Mouse (Mus musculus): Measurements from ENCODE around the gene Sac3d1. TPM values are rescaled to one million over a fixed set of nuclear protein-coding genes. Genes with fewer than 3 reads are reported as not detected.
A peak's percentile ranks its signal among the peaks of the same experiment; 100 is the strongest.

Gene Sac3d1
- polyA plus RNA-seq, 1 experiment from 2014 or later, result 53.5 TPM

DNA sequence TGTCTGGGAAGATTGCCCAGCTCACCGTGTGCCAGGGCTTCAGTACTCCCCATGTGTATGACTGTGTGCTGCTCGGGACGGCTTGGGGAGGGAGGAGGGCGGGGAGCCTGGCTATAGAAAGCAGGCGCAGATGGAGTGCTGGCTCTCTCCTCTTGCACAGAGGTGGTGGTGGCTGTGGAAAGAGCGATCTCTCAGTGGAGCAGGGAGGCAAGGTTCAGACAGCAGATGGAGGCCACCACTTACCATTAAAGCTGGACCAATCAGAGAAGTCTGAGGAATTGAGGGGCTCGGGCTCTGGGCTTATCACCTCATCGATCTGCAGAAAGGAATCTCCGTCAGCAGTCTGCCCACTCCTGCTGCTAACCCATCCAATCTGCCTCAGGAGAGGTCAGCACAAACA lies 36.3 kb downstream of the Sac3d1 start, which contains the start of gene Gm28374:
TSS of gene Gm28374 (minus strand) at position 101 of the 400 bp plus-strand sequence.
- Histone ChIP-seq H3K27me3 (replicated peaks) (no peaks in the 10 kb centered on the region), H3K9ac (no peak within 1 kb of the TSS), H3K9me3 (no peaks in the 10 kb centered on the region), H3K27ac (no peak within 1 kb of the TSS), H3K4me1 (peaks cover 22% of the 10 kb centered on the region), H3K4me3 (no peak within 1 kb of the TSS), H3K36me3 (peaks cover 29% of the 10 kb centered on the region), H3K4me2 (replicated peaks) (no peak within 1 kb of the TSS)
- 92% methylated on average over 9 of the region's 9 CpGs for WGBS
- no peak for ATAC-seq (ENCODE audit: low FRiP score, low read depth)

GRCm38 (mm10) chr19:6079983-6080480 lies 38.4 kb downstream of the Sac3d1 start, which contains the start of gene Tmem262:
Gene Tmem262, plus strand, starts transcription at chr19:6080033.
- Histone ChIP-seq H3K36me3 (peaks cover 27% of the 10 kb centered on the region), H3K27ac (no peak within 1 kb of the TSS), H3K4me2 (replicated peaks) (no peak within 1 kb of the TSS), H3K9ac (no peak within 1 kb of the TSS), H3K27me3 (replicated peaks) (no peaks in the 10 kb centered on the region), H3K9me3 (no peaks in the 10 kb centered on the region), H3K4me1 (peaks cover 19% of the 10 kb centered on the region), H3K4me3 (no peak within 1 kb of the TSS)
- 95% methylated on average over 12 of the region's 12 CpGs for WGBS
- ATAC-seq (ENCODE audit: low FRiP score, low read depth), result no peak

GRCm38 (mm10) chr19:6076564-6077393 lies 41.7 kb downstream of the Sac3d1 start, which contains the start of gene Vps51:
Gene Vps51, minus strand, starts transcription at chr19:6077231.
- H3K4me3 ChIP-seq, result peak within 1 kb of the TSS; percentile 69
- H3K4me2 ChIP-seq (replicated peaks), result peak within 1 kb of the TSS; percentile 92
- ATAC-seq (ENCODE audit: low FRiP score, low read depth), result peak; percentile 82
- no peaks in the 10 kb centered on the region for H3K9me3 ChIP-seq
- peaks cover 8% of the 10 kb centered on the region for H3K4me1 ChIP-seq
- no peaks in the 10 kb centered on the region for H3K27me3 ChIP-seq (replicated peaks)
- H3K36me3 ChIP-seq, result peaks cover 37% of the 10 kb centered on the region
- peak within 1 kb of the TSS; percentile 67; the same call in 1 of the 2 replicates for H3K27ac ChIP-seq
- peak within 1 kb of the TSS; percentile 61 for H3K9ac ChIP-seq
- 2% methylated on average over 33 of the region's 33 CpGs for WGBS

GRCm38 (mm10) chr19:6073889-6074288 lies 44.6 kb downstream of the Sac3d1 start:
- Histone ChIP-seq H3K4me3 (no peak overlapping the region), H3K4me1 (peaks cover 9% of the 10 kb centered on the region), H3K9ac (no peak overlapping the region), H3K27ac (no peak overlapping the region), H3K4me2 (replicated peaks) (no peak overlapping the region), H3K36me3 (peaks cover 49% of the 10 kb centered on the region), H3K9me3 (no peaks in the 10 kb centered on the region), H3K27me3 (replicated peaks) (no peaks in the 10 kb centered on the region)
- ATAC-seq (ENCODE audit: low FRiP score, low read depth), result no peak
- 93% methylated on average over 5 of the region's 5 CpGs for WGBS

DNA sequence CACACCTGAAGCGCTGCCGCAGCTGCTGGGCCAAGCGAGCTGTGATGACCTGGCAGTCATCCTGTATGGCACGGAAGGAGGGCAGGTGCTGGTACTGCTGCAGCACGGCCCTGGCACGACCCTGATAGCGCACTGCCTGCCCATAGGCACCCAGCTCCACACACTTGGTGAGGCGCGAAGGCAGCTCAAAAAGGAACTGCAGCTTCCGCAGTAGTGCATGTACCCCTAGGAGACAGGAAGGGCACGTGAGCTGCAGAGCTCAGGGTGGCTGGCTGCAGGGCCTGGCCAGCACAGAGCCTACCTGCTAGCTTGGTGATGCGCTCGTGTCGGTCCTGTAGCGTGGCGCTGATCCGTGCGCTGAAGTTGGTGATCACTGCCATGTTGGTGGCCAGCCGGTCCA lies 47.2 kb downstream of the Sac3d1 start:
- Histone ChIP-seq H3K27ac (no peak overlapping the region), H3K9me3 (no peaks in the 10 kb centered on the region), H3K4me3 (no peak overlapping the region), H3K4me2 (replicated peaks) (no peak overlapping the region), H3K9ac (no peak overlapping the region), H3K4me1 (peaks cover 22% of the 10 kb centered on the region), H3K27me3 (replicated peaks) (no peaks in the 10 kb centered on the region), H3K36me3 (peaks cover 54% of the 10 kb centered on the region)
- ATAC-seq (ENCODE audit: low FRiP score, low read depth), result no peak
- 95% methylated on average over 19 of the region's 19 CpGs for WGBS

DNA sequence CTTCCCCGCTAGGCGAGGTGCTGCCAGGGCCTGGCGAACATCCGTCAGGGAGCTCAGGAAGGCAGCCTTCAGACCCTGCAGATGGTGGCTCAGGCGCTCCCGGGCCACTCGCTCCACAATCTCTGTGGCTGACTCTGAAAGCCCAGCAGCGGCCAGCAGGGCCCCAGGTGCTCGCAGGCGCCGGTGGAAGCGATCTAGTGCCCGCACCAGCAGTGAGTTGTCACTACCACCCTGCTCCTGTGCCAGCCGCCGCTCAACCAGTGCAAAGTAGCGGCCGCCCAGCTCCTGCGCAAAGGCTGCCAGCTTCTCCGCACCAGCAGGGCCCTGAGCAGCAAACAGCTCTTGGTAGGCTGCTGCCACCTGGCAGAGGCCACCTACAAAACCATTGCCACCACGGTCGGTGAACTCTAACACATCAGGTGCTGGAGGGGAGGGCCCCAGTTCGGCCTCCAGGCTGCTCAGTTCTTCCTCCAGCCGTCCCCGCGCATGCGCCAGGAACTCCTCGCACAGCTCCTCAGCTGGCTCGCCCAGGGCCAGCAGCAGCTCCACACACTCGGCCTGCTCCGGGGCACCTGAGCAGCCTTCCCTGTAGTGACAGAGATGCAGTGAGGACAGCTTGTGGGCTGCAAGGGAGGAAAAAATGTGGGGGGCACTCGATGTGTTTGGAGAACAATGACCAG lies 47.7 kb downstream of the Sac3d1 start:
- ATAC-seq (ENCODE audit: low FRiP score, low read depth), result no peak
- H3K36me3 ChIP-seq, result peaks cover 54% of the 10 kb centered on the region
- H3K4me3 ChIP-seq, result no peak overlapping the region
- no peaks in the 10 kb centered on the region for H3K9me3 ChIP-seq
- no peaks in the 10 kb centered on the region for H3K27me3 ChIP-seq (replicated peaks)
- H3K4me1 ChIP-seq, result peaks cover 23% of the 10 kb centered on the region
- WGBS, result 93% methylated on average over 31 of the region's 31 CpGs
- H3K4me2 ChIP-seq (replicated peaks), result no peak overlapping the region
- no peak overlapping the region for H3K27ac ChIP-seq
- H3K9ac ChIP-seq, result no peak overlapping the region

- H3K9me3 ChIP-seq, result no peaks in the 10 kb centered on the region
- peaks cover 50% of the 10 kb centered on the region for H3K36me3 ChIP-seq
- ATAC-seq (ENCODE audit: low FRiP score, low read depth), result no peak
Measured at GRCm38 (mm10) chr19:6069851-6070250, 48.6 kb downstream of the Sac3d1 start.

GRCm38 (mm10) chr19:6068951-6069350 lies 49.5 kb downstream of the Sac3d1 start:
- Histone ChIP-seq H3K4me2 (replicated peaks) (0 out of 2 replicates have a peak overlapping the region, but pooled peaks have one; percentile 93), H3K9me3 (no peaks in the 10 kb centered on the region), H3K9ac (no peak overlapping the region), H3K27ac (no peak overlapping the region), H3K4me1 (peaks cover 25% of the 10 kb centered on the region), H3K4me3 (no peak overlapping the region), H3K27me3 (replicated peaks) (no peaks in the 10 kb centered on the region), H3K36me3 (peaks cover 47% of the 10 kb centered on the region)
- ATAC-seq (ENCODE audit: low FRiP score, low read depth), result no peak
- WGBS, result 79% methylated on average over 4 of the region's 4 CpGs

More at GRCm38 (mm10) chr19:6069851-6070250, 48.6 kb downstream of the Sac3d1 start:
- no peak overlapping the region for H3K9ac ChIP-seq
- 94% methylated on average over 10 of the region's 10 CpGs for WGBS
- peaks cover 25% of the 10 kb centered on the region for H3K4me1 ChIP-seq
- H3K4me2 ChIP-seq (replicated peaks), result no peak overlapping the region
- no peak overlapping the region for H3K4me3 ChIP-seq
- no peaks in the 10 kb centered on the region for H3K27me3 ChIP-seq (replicated peaks)
- no peak overlapping the region for H3K27ac ChIP-seq

DNA sequence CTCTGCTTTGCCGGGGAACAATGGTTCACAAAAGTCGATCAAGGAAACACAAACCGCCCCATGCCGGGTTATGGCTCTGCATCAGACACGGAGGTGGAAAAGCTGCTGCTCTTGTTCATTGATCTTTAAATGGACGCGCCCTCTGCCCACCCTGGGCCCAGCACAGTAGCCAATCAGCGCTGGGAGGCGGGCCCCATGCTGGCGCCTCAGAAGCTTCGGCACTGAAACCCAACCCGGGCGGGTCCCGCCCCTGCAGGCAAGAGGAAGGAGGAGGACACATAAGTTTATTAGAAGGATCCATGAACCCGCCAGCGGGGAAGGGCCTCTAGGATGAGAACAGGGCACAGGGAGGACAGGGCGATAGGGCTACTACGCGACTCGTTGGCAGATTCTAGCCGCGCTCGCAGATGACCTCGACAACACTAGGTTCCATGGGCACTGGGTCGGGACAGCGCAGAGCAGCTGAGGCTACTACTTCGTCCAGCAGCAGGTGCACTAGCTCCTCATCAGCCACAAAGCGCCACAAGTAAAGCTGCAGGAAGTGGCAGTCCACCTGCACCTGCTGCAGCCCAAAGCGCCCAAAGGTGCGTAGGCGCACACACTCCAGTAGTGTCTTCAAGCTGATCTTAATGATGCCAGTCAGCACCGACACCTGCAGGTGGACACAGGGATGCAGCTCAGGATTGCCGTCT lies 50.6 kb downstream of the Sac3d1 start, which contains the start of gene Tm7sf2:
TSS of gene Tm7sf2 (minus strand) at position 650 of the 692 bp plus-strand sequence.
- Histone ChIP-seq H3K27ac (peak within 1 kb of the TSS; percentile 74), H3K4me2 (replicated peaks) (peak within 1 kb of the TSS; percentile 93), H3K4me1 (peaks cover 32% of the 10 kb centered on the region), H3K9me3 (no peaks in the 10 kb centered on the region), H3K9ac (peak within 1 kb of the TSS; percentile 64), H3K4me3 (peak within 1 kb of the TSS; percentile 49), H3K36me3 (peaks cover 38% of the 10 kb centered on the region), H3K27me3 (replicated peaks) (no peaks in the 10 kb centered on the region)
- WGBS, result 6% methylated on average over 33 of the region's 33 CpGs
- peak; percentile 93 for ATAC-seq (ENCODE audit: low FRiP score, low read depth)

GRCm38 (mm10) chr19:6067011-6067723 lies 51.3 kb downstream of the Sac3d1 start:
- WGBS, result under 1% methylated on average over 30 of the region's 30 CpGs
- no peaks in the 10 kb centered on the region for H3K27me3 ChIP-seq (replicated peaks)
- peaks cover 40% of the 10 kb centered on the region for H3K4me1 ChIP-seq

DNA sequence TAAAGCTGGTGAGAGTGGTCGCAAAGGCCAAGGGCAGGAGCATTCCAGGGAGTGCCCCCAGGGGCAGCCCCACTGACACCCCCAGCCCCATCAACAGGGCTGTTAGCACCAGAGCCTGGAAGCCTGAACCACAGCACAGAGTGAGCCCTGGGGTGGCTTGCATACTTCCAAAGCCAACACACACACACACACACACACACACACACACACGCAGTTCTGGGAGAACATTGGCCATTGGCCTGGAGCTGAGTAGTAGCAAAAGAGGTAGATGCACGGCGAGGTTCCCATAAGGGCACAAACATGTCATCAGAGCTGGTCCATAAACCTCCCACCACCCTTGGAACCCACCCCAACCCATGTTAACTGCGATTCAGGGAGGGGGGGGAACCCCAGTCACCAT lies 51.9 kb downstream of the Sac3d1 start:
- Histone ChIP-seq H3K9me3 (no peaks in the 10 kb centered on the region), H3K4me2 (replicated peaks) (peak overlapping the region; percentile 93), H3K27me3 (replicated peaks) (no peaks in the 10 kb centered on the region), H3K4me3 (peak overlapping the region; percentile 49), H3K27ac (peak overlapping the region; percentile 74; the same call in 1 of the 2 replicates), H3K9ac (peak overlapping the region; percentile 64), H3K4me1 (peaks cover 45% of the 10 kb centered on the region), H3K36me3 (peaks cover 32% of the 10 kb centered on the region)
- no peak for ATAC-seq (ENCODE audit: low FRiP score, low read depth)
- WGBS, result 31% methylated on average over 5 of the region's 5 CpGs

More at GRCm38 (mm10) chr19:6067011-6067723, 51.3 kb downstream of the Sac3d1 start:
- peaks cover 34% of the 10 kb centered on the region for H3K36me3 ChIP-seq
- H3K27ac ChIP-seq, result peak overlapping the region; percentile 74
- no peaks in the 10 kb centered on the region for H3K9me3 ChIP-seq
- peak overlapping the region; percentile 49 for H3K4me3 ChIP-seq
- peak; percentile 77 for ATAC-seq (ENCODE audit: low FRiP score, low read depth)
- H3K9ac ChIP-seq, result peak overlapping the region; percentile 64
- peak overlapping the region; percentile 93 for H3K4me2 ChIP-seq (replicated peaks)
